9 mouse cellular contexts compared by ENCODE assay signal in the genomic region with DNA sequence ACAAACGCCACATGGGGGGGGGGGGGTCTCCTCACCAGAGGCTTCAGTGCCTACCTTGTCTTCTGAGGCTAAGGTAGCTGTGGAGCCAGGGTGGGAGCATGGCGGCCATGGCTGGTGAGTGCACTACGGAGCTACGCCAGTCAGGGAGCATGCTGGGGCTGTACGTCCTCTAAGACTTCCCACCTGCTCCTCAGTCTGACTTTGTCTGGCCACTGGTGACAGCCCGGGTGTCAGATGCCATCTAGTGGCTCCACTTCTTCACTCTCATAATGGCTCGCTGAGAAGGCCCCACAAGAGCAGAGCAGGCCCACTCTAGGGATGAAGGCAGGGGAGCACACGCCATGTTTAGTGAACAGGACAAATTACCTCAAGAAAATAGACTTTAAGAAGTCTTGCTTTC. TPM values are rescaled to one million over a fixed set of nuclear protein-coding genes. Genes with fewer than 3 reads are reported as not detected.
DNase-seq lines count a peak whose midpoint lies in the region; ATAC-seq and TF ChIP-seq lines count a peak whose summit lies in the region.
"Had no signal": no experiment of that assay in that cellular context is flagged by ENCODE, and none has a peak within 500 bp of the region (broad histone marks: within the 10 kb centered on the region; RNA-seq: fewer than 3 reads in every experiment).

No protein-coding gene starts in this region.

- peak; percentile 48 for DNase-seq in kidney, adult 2 months
- no peak for DNase-seq in kidney, adult 18-20 months
- DNase-seq in cerebellum, postnatal 25 days, result peak; percentile 50 to 68
- DNase-seq in heart, postnatal 4 days, result peak; percentile 63
- no peak for DNase-seq in liver, embryonic 14.5 days (ENCODE audit: low read depth in 3 of 3, low spot score in 3 of 3)
- peak; percentile 20 for DNase-seq in right cerebral cortex, postnatal 4 days
- DNase-seq in spleen, adult 12 weeks (ENCODE audit: low spot score), result no peak

- no peak for TF ChIP-seq POLR2A in kidney, adult 2 months (IDR thresholded peaks at IDR 0.05; ENCODE audit: low read depth, low read length)
- no peak for TF ChIP-seq POLR2A in ES-Bruce4 (IDR thresholded peaks at IDR 0.05; ENCODE audit: insufficient read depth, low read length)

- no peak for ATAC-seq in liver, embryonic 14.5 days (ENCODE audit: insufficient read depth)

- 52% methylated on average over 8 of the region's 8 CpGs for WGBS in kidney, adult 2 months
- 65% methylated on average over 8 of the region's 8 CpGs for WGBS in liver, embryonic 14.5 days (ENCODE audit: insufficient replicate concordance)

- H3K4me1 ChIP-seq in kidney, adult 2 months (ENCODE audit: control insufficient read depth, insufficient read depth, low read length), result no peaks in the 10 kb centered on the region
- peaks cover 4% of the 10 kb centered on the region for H3K4me1 ChIP-seq in ES-Bruce4 (ENCODE audit: control insufficient read depth, insufficient read depth, low read length)
- H3K4me1 ChIP-seq in liver, embryonic 14.5 days (replicated peaks; ENCODE audit: control insufficient read depth in 2 of 2, insufficient read depth in 2 of 2, low read length in 1 of 2), result peaks cover 0 to 3% of the 10 kb centered on the region in 2 experiments; a peak in 1 of 4 replicates

- H3K36me3 ChIP-seq in kidney, adult 2 months (ENCODE audit: control insufficient read depth, insufficient read depth, low read length), result no peaks in the 10 kb centered on the region; the same call in 1 of the 2 replicates
- H3K36me3 ChIP-seq in ES-Bruce4 (ENCODE audit: control insufficient read depth, insufficient read depth, low read length, poor library complexity, severe bottlenecking), result peaks cover 74% of the 10 kb centered on the region
- no peaks in the 10 kb centered on the region; the same call in 1 of the 2 replicates for H3K36me3 ChIP-seq in liver, embryonic 14.5 days (replicated peaks; ENCODE audit: control insufficient read depth, insufficient read depth, low read depth)

- H3K9me3 ChIP-seq in ES-Bruce4 (replicated peaks; ENCODE audit: control insufficient read depth, insufficient read depth, low read length, poor library complexity, severe bottlenecking), result no peaks in the 10 kb centered on the region
- H3K9me3 ChIP-seq in liver, embryonic 14.5 days (ENCODE audit: control insufficient read depth, low read length), result no peaks in the 10 kb centered on the region
- H3K9me3 ChIP-seq: limb, embryonic 12.5 days had no signal

- H3K9ac ChIP-seq in ES-Bruce4 (ENCODE audit: low read depth, poor library complexity, severe bottlenecking), result no peak overlapping the region
- no peak overlapping the region for H3K9ac ChIP-seq in liver, embryonic 14.5 days (replicated peaks)
- H3K9ac ChIP-seq: limb, embryonic 12.5 days had no signal

- TF ChIP-seq CTCF in kidney, adult 2 months (conservative IDR thresholded peaks at IDR 0.05; ENCODE audit: insufficient read depth, insufficient read length, low read depth, low read length), result peak; percentile 59
- TF ChIP-seq CTCF in ES-Bruce4 (IDR thresholded peaks at IDR 0.05; ENCODE audit: low read depth, low read length), result peak; percentile 44
- TF ChIP-seq CTCF in liver, embryonic 14.5 days (IDR thresholded peaks at IDR 0.05; ENCODE audit: low read depth), result peak; percentile 65

- H3K27me3 ChIP-seq in kidney, adult 2 months (replicated peaks; ENCODE audit: control insufficient read depth, insufficient read depth, low read length), result no peaks in the 10 kb centered on the region
- no peaks in the 10 kb centered on the region for H3K27me3 ChIP-seq in ES-Bruce4 (ENCODE audit: control insufficient read depth, insufficient read depth, low read length, poor library complexity, severe bottlenecking)
- H3K27me3 ChIP-seq in liver, embryonic 14.5 days (ENCODE audit: control insufficient read depth, insufficient read depth, low read length), result no peaks in the 10 kb centered on the region
- H3K27me3 ChIP-seq: limb, embryonic 12.5 days had no signal

- no peak overlapping the region for H3K4me3 ChIP-seq in kidney, adult 2 months (ENCODE audit: insufficient read depth, low read depth, low read length)
- H3K4me3 ChIP-seq in ES-Bruce4 (ENCODE audit: low read depth, low read length), result no peak overlapping the region
- no peak overlapping the region for H3K4me3 ChIP-seq in liver, embryonic 14.5 days (ENCODE audit: insufficient read depth in 1 of 2, low read depth in 2 of 2, low read length in 2 of 2)
- H3K4me3 ChIP-seq: limb, embryonic 12.5 days had no signal

- no peak overlapping the region for H3K4me2 ChIP-seq in liver, embryonic 14.5 days (ENCODE audit: low read depth)
- H3K4me2 ChIP-seq: limb, embryonic 12.5 days had no signal

- no peak for TF ChIP-seq EP300 in ES-Bruce4 (IDR thresholded peaks at IDR 0.05; ENCODE audit: insufficient read depth, low read depth, low read length)
- TF ChIP-seq EP300 in liver, embryonic 14.5 days (IDR thresholded peaks at IDR 0.05; ENCODE audit: low read depth), result no peak

- no peak overlapping the region for H3K27ac ChIP-seq in kidney, adult 2 months (ENCODE audit: insufficient read depth, low read depth, low read length)
- no peak overlapping the region for H3K27ac ChIP-seq in ES-Bruce4 (ENCODE audit: insufficient read depth, low read length)
- H3K27ac ChIP-seq in liver, embryonic 14.5 days, result no peak overlapping the region
- H3K27ac ChIP-seq: limb, embryonic 12.5 days had no signal

RNA-seq across cellular contexts. Expression of gene N4bp1, which starts 41.2 kb away (rescaled TPM):
- polyA plus RNA-seq in kidney, adult 2 months (2012; rRNA removed), result 11.3 and 13.2 TPM in 2 replicates
- 80.3 and 81.5 TPM in 2 replicates for polyA plus RNA-seq in ES-Bruce4 (2011; ENCODE audit: insufficient read depth, insufficient read length, low read depth, missing spikeins)
- total RNA-seq in heart, postnatal 4 days (2021), result 10 to 100 TPM; 23.3 to 24.0 TPM
- 2.7 and 3.1 TPM in 2 replicates for polyA plus RNA-seq in liver, embryonic 14.5 days (2012; rRNA removed)
- 2.1 and 2.8 TPM in 2 replicates for polyA plus RNA-seq in liver, embryonic 14.5 days (2014; fragmentation: Nextera tagmentation; extraction: Ambion mirVana)

Comparison
In these comparisons a context has a peak if more than half of its experiments do, and no peak if none do; other contexts are left out.
1. DNase-seq: peak in kidney, adult 2 months (single experiment), cerebellum, postnatal 25 days (2 of 2), heart, postnatal 4 days (single experiment) and right cerebral cortex, postnatal 4 days (single experiment); none in kidney, adult 18-20 months (single experiment), liver, embryonic 14.5 days (0 of 3) and spleen, adult 12 weeks (single experiment).
2. Peak in every context shown above with its lines, with median percentiles within 50 percentile points of each other: CTCF ChIP-seq.